Mouse (Mus musculus) T-helper 1 cell (primary cell): ENCODE results near the gene Tmem170b.

Experiments
- in situ Hi-C: fragments of 300-600 bp; cut with MboI, MseI; formaldehyde crosslinking; loops from one replicate; pipeline ENCODE4 v1.15.1; 2025; ENCODE audit warnings: high pct_unique_total_duplicates

Tmem170b gene

DNA sequence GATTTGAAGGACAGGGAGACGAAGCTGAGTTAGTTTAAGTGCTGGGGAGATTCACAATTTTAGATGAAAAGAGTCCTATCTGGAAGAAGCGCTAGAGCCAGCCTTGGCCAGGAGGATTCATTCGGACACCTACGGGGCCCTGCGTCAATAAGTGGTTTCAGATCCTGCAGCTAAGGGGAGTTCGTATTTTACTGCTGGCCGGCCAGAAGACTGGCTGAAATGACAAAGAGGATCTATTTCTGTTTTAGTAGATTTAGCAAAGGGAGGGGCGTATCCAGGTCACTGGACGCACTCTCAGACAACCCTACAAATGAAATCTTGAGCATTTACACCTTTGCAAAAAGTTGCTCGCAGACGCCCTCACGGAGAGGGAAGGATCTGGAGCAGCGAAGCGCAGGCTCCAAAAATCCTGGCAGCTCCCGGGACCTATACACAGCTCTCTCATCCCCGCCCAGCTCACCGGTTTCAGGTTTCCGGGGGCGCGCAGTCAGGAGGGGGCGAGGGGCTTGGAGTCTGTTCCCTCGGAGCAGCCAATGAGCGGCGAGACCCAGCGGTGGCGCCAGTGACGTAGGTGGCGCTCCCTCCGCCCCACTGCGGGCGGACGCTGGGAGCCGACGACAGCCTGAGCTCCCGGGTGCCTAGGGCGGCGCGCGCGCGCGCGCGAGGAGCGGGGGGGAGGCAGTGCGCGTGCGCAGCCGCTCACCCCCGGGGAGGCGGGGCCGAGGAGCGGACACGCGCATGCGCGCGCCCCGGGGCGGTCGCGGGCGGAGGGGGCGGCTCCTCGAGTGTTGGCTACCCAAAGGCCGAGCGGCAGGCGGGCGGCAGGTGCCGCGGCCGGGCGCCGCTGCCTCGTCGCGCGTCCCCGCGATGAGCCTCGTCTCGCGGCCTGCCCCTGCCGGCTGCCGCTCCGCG is at the start of gene Tmem170b:
Tmem170b (plus strand) TSS at position 809 of the 912 bp plus-strand sequence.
- in situ Hi-C loops, result loop anchor here (10.0 kb wide), 1 partner anchor 591 kb away; the partner anchor contains the start of gene Tmem14c

- in situ Hi-C loops, result loop anchor here (10.0 kb wide), 1 partner anchor 426 kb away; no protein-coding TSS in a partner anchor
Observed at GRCm38 (mm10) chr13:41561024-41561423, 44.7 kb upstream of the Tmem170b start.

DNA sequence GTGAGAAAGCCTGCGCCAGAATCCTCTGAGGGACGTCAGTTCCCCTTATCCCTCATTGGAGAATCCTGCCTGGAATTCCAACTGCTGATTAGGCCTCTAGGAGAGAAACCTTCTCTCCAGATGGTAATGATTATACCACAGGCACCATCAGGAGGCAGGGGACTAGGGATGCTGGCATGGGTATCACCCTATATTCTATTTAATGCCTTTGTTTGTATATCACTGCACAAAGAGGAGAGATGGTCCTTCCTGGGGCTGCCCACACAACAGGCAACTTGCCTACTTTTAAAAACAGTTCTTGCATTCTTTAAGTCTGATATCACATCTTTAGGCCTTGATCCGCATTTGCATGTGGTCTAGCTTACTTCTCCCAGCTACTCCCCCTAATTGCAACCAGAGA is 37.3 kb upstream of the Tmem170b start:
- in situ Hi-C loops, result loop anchor here (5.0 to 10.0 kb wide), 2 partner anchors 266 to 434 kb away; no protein-coding TSS in a partner anchor

GRCm38 (mm10) chr13:41568926-41569325 is 36.8 kb upstream of the Tmem170b start:
- in situ Hi-C loops, result loop anchor here (5.0 to 10.0 kb wide), 2 partner anchors 267 to 434 kb away; no protein-coding TSS in a partner anchor

- in situ Hi-C loops, result loop anchor here (5.0 to 10.0 kb wide), 4 partner anchors 68 to 435 kb away; no protein-coding TSS in a partner anchor
Observed at GRCm38 (mm10) chr13:41569776-41570175, 35.9 kb upstream of the Tmem170b start.

- in situ Hi-C loops, result loop anchor here (5.0 to 10.0 kb wide), 2 partner anchors 66 to 287 kb away; no protein-coding TSS in a partner anchor
Observed at GRCm38 (mm10) chr13:41571368-41572350, 34.0 kb upstream of the Tmem170b start.

DNA sequence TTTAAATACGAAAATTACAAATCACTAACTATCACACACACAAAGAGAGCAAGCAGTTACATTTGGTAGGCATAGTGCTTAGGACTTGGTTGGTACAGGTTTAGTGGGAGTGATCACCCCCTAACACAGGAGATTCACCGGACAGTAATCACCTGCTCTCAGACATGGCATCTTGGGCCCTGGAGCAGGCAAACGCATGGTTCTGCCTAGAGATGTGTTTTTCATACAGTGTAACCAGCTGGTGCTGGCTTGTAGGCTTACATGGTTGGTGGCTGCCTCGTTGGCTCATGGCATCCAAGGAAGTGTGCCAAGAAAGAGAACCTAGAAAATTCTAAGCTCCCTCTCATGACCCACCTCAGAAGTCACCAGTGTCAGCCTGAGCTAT is 33.4 kb upstream of the Tmem170b start:
- in situ Hi-C loops, result loop anchor here (5.0 to 10.0 kb wide), 2 partner anchors 65 to 288 kb away; no protein-coding TSS in a partner anchor

- in situ Hi-C loops, result loop anchor here (5.0 to 10.0 kb wide), 2 partner anchors 64 to 288 kb away; no protein-coding TSS in a partner anchor
Observed at GRCm38 (mm10) chr13:41573126-41573846, 32.4 kb upstream of the Tmem170b start.

GRCm38 (mm10) chr13:41581058-41581457 is 24.6 kb upstream of the Tmem170b start:
- in situ Hi-C loops, result no loop called here

DNA sequence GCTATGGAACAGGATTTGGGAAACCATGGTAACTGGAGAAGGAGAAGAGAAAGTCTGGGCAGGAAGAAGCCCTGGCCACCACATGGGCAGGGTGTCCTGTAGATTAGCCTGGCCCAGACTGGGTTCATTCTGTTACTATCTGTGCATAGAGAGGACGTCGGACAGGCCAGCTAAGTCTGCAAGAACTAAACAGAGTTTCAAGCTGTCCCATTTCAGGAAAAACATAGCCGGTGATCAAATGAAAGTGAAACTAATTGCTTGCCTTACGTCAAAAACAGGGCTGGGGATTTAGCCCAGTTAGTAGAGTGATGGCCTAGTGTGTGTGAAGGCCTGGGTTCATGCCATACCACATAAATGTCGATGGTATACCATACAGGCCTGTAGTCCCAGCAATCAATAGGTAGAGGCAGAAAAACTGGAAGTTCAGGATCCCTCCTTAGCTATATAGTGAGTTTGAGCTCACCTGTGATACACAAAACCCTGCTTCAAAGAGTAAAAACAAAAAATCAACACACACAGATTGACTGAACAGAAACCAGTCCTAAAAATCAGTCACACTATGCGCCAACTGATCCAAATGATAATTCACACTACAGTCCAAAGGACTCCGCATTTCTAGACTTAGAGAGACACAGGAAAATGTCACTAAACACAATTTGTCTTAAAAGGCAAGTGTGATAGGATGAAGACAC is 21.9 kb upstream of the Tmem170b start:
- in situ Hi-C loops, result no loop called here

GRCm38 (mm10) chr13:41584358-41584680 is 21.4 kb upstream of the Tmem170b start:
- in situ Hi-C loops, result no loop called here

DNA sequence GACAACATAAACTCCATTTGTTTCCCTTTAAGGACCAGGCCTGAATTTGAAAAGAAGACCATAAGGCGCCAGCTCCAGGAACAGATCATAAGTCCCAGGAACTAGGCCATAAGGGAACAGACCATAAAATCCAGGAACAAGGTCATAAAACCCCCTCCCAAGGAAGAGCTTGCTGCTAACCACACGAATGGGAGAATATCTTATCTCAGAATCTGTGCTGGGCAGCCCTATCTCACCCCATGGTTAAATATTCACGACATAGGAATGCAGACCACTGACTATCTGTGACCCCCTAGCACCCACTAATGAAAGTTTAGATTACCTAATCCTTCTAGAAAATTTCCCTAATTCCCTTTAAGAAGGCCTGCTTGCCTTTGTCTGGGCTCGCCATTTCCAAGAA is 20.8 kb upstream of the Tmem170b start:
- in situ Hi-C loops, result no loop called here

DNA sequence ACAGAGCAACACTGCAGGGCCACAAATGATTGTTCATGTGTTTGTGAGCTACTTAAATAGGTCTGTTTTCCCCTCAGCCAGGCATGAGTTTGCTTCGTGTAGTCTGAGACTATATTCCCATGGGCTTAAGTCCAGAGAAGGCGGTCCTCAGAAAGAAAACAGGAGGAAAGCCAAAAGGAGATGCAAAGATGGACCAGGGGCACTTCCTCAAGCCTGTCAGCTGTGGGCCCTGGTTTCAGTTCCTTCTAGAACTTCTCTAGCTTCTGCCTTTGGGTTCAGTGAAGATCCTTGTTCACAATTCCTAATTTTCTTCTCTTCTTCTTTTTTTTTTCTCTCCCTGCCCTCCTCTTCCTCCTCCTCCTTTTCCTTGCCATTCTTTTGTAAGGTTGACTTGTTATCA is 9.0 kb upstream of the Tmem170b start:
- in situ Hi-C loops, result no loop called here

GRCm38 (mm10) chr13:41599977-41600376 is 5.7 kb upstream of the Tmem170b start:
- in situ Hi-C loops, result loop anchor here (10.0 kb wide), 1 partner anchor 585 kb away; the partner anchor contains the start of gene Tmem14c

- in situ Hi-C loops, result loop anchor here (10.0 kb wide), 1 partner anchor 586 kb away; the partner anchor contains the start of gene Tmem14c
Observed at GRCm38 (mm10) chr13:41601056-41601455, 4.7 kb upstream of the Tmem170b start.

GRCm38 (mm10) chr13:41603921-41604466 is 1.7 kb upstream of the Tmem170b start:
- in situ Hi-C loops, result loop anchor here (10.0 kb wide), 1 partner anchor 589 kb away; the partner anchor contains the start of gene Tmem14c

DNA sequence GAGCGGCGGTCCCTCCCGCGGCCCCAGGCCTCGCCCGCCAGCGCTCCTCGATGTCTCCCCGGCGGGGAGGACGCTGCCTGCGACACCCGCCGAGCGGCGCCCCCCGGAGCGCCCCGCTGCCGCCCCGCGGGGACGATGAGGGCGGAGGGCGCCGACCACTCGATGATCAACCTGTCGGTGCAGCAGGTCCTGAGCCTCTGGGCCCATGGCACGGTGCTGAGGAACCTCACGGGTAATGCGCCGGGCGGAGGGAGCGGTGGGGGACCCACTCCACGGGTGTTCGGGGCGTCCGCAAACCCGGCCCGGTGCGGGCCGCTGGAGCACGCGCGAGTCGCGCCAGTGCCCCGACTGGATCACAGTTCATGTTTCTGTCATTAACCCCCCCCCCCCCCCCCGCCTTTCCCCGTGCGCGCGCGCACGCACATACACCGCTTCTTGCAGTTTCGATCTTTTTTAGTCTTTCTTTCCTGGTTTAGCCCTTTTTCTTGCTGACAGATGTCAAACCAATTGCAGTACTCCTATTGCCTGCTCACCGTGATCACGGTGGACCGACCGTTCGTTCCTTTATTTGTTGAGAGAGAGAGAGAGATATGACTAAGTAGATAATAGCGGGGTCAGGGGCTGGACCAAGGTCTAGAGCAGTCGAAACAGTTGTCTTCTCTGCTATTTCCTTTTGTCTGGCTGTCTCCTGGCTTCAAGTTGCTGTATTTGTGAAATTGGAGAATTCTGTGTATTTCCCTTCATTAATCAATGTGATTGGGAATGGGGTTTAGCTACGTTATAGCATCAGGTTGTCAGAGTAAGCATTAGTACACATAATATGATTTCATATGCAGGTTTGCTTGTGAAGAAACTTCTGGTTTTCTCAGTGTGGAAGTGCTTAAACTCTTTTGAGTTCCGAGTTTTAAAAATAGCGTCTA is 634 bp downstream of the Tmem170b start:
- in situ Hi-C loops, result loop anchor here (10.0 kb wide), 1 partner anchor 592 kb away; the partner anchor contains the start of gene Tmem14c

DNA sequence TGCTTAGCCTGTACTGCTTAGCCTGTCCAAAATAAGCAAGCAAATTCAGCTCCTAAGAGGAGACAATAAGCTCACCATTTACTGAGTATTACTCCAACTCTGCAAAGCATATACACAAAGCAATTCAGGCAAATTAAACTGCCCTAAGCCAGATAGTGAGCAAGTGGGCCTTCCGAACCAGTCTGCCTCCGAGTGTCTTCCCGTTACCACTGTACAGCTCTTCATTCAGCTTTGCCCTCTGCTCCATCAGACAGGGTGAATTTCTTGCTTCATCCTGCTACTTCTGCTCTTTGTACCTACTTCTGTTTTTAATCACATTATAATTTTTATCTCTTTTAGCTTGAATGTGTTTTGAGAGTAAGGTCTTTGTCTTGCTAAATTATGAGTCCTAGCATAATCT is 1.9 kb downstream of the Tmem170b start:
- in situ Hi-C loops, result loop anchor here (10.0 kb wide), 1 partner anchor 593 kb away; the partner anchor contains the start of gene Tmem14c
